Mouse (Mus musculus): ENCODE results near the gene Ccr7. TPM values are rescaled to one million over a fixed set of nuclear protein-coding genes. Genes with fewer than 3 reads are reported as not detected.

The Ccr7 gene
- polyA plus RNA-seq, 1 experiment from 2014 or later = 1.5 TPM

DNA sequence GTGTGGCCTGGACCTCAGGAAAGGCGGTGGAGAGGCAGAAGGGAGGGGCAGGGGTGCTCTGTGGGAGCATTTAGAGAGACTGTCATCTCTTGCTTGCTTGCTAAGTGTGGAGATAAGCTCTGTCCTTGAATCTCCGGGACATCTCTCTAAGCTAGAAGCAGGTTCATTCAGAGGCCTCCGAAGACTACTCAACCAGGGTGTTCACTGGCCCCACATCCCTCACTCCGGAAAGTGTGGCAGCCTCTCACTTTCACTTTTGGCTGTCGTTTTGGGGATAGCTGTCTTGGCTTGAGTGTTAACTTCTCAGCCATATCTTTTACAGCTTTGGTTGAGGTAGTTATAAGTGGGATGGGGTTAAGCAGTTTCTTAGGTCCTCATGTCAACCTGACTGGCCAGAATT lies 10.4 kb downstream of the Ccr7 start:
- WGBS = 41% methylated on average over 5 of the region's 5 CpGs
- no peaks in the 10 kb centered on the region for H3K9me3 ChIP-seq (replicated peaks; ENCODE audit: control insufficient read depth, low read length)
- H3K36me3 ChIP-seq (ENCODE audit: control insufficient read depth, insufficient read depth) = no peaks in the 10 kb centered on the region
- no peak overlapping the region for H3K4me2 ChIP-seq (ENCODE audit: low read depth, low read length)
- no peak overlapping the region for H3K4me3 ChIP-seq (ENCODE audit: low read length)
- no peak for ATAC-seq (replicated peaks; ENCODE audit: extremely low read depth, insufficient read depth, low FRiP score)
- no peak overlapping the region for H3K9ac ChIP-seq (ENCODE audit: low read length)
- H3K27me3 ChIP-seq (ENCODE audit: control insufficient read depth, insufficient read depth, low read length) = no peaks in the 10 kb centered on the region
- peak overlapping the region; percentile 34; the same call in 1 of the 2 replicates for H3K27ac ChIP-seq (ENCODE audit: low read length)
- H3K4me1 ChIP-seq (ENCODE audit: control insufficient read depth, insufficient read depth, low read length) = peaks cover 42% of the 10 kb centered on the region

DNA sequence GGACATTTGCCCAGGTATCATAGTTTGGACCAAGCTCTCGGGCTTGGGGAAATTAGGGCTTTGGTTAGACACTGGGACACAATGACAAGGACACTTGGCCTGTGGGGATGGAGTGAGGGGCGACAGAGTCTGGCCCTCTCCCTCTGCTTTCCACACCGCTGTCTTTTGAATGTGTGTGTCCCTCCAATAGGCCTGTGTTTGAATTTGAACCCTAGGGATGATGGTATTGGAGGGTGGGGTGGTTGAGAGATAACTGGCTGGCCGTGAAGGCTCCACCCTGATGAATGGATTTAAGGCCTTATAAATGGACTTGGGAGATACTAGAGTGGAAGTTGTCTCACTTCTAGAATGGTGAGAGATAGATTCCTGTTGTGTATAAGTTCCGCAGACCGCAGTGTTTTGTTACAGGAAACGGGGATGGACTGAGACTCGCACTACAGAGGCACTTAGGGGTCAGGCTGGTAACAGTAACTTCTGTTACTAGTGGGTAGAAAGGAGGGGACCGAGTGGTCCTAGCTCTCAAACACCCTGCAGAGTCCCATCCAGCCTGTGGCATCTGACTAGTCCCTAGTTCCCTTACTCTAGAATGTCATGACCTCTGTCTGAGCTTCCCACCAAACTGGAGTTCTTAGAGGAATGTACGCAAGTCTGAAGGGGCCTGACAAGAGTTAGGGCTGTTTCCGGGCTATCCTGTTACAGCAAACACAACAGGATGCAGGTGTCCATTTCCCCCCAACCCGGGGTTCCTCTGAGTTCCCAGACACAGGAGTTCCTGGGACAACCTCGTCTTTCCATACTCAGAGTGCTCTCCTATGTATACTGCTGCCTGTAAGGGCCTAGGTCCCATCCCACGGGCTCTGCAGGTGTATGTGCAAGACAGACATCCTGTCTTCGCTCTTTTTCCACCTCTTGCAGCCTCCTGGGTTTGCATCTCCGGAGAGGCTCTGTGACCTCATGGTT lies 11.5 kb downstream of the Ccr7 start:
- H3K9ac ChIP-seq (ENCODE audit: low read length) = no peak overlapping the region; the same call in 1 of the 2 replicates
- no peak overlapping the region for H3K4me2 ChIP-seq (ENCODE audit: low read depth, low read length)
- WGBS = 61% methylated on average over 16 of the region's 16 CpGs
- no peak overlapping the region for H3K4me3 ChIP-seq (ENCODE audit: low read length)
- no peaks in the 10 kb centered on the region for H3K9me3 ChIP-seq (replicated peaks; ENCODE audit: control insufficient read depth, low read length)
- no peak overlapping the region; the same call in 1 of the 2 replicates for H3K27ac ChIP-seq (ENCODE audit: low read length)
- H3K27me3 ChIP-seq (ENCODE audit: control insufficient read depth, insufficient read depth, low read length) = no peaks in the 10 kb centered on the region
- ATAC-seq (replicated peaks; ENCODE audit: extremely low read depth, insufficient read depth, low FRiP score) = no peak
- peaks cover 31% of the 10 kb centered on the region for H3K4me1 ChIP-seq (ENCODE audit: control insufficient read depth, insufficient read depth, low read length)
- no peaks in the 10 kb centered on the region for H3K36me3 ChIP-seq (ENCODE audit: control insufficient read depth, insufficient read depth)

- no peak overlapping the region for H3K27ac ChIP-seq (ENCODE audit: low read length)
- H3K27me3 ChIP-seq (ENCODE audit: control insufficient read depth, insufficient read depth, low read length) = no peaks in the 10 kb centered on the region
- H3K4me3 ChIP-seq (ENCODE audit: low read length) = no peak overlapping the region
- 64% methylated on average over 18 of the region's 18 CpGs for WGBS
- peaks cover 23% of the 10 kb centered on the region for H3K4me1 ChIP-seq (ENCODE audit: control insufficient read depth, insufficient read depth, low read length)
- no peaks in the 10 kb centered on the region for H3K9me3 ChIP-seq (replicated peaks; ENCODE audit: control insufficient read depth, low read length)
- H3K4me2 ChIP-seq (ENCODE audit: low read depth, low read length) = no peak overlapping the region
- no peaks in the 10 kb centered on the region for H3K36me3 ChIP-seq (ENCODE audit: control insufficient read depth, insufficient read depth)
- ATAC-seq (replicated peaks; ENCODE audit: extremely low read depth, insufficient read depth, low FRiP score) = no peak
- no peak overlapping the region for H3K9ac ChIP-seq (ENCODE audit: low read length)
Observed at GRCm38 (mm10) chr11:99142493-99143095, 12.3 kb downstream of the Ccr7 start.

DNA sequence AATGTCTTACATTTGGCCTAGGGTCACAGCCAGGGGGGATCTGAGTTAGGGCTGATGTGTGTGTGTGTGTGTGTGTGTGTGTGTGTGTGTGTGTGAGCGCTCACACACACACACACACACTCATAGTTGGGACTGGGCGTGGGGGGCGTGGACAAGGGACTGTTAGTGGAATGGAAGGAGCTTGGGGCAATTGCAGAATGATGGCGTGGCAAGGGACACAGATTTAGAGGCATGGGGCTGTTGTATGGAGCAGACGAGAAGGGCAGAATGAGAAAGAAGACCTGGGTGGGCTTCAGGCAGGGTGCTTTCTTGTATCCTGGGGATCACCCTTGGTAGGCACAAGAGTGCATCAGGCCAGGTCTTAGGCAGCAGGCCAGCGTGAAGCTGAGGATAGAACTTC lies 12.8 kb downstream of the Ccr7 start:
- Histone ChIP-seq H3K9ac (ENCODE audit: low read length) (no peak overlapping the region), H3K4me1 (ENCODE audit: control insufficient read depth, insufficient read depth, low read length) (peaks cover 18% of the 10 kb centered on the region), H3K4me3 (ENCODE audit: low read length) (no peak overlapping the region), H3K9me3 (replicated peaks; ENCODE audit: control insufficient read depth, low read length) (no peaks in the 10 kb centered on the region), H3K4me2 (ENCODE audit: low read depth, low read length) (no peak overlapping the region), H3K27me3 (ENCODE audit: control insufficient read depth, insufficient read depth, low read length) (no peaks in the 10 kb centered on the region), H3K27ac (ENCODE audit: low read length) (no peak overlapping the region), H3K36me3 (ENCODE audit: control insufficient read depth, insufficient read depth) (no peaks in the 10 kb centered on the region)
- no peak for ATAC-seq (replicated peaks; ENCODE audit: extremely low read depth, insufficient read depth, low FRiP score)
- WGBS = 91% methylated on average over 6 of the region's 6 CpGs

GRCm38 (mm10) chr11:99141600-99141999 lies 13.3 kb downstream of the Ccr7 start:
- H3K27ac ChIP-seq (ENCODE audit: low read length) = no peak overlapping the region
- no peak for ATAC-seq (replicated peaks; ENCODE audit: extremely low read depth, insufficient read depth, low FRiP score)
- 70% methylated on average over 7 of the region's 7 CpGs for WGBS

GRCm38 (mm10) chr11:99138976-99139375 lies 15.9 kb downstream of the Ccr7 start:
- ATAC-seq (replicated peaks; ENCODE audit: extremely low read depth, insufficient read depth, low FRiP score) = no peak
- Histone ChIP-seq H3K9ac (ENCODE audit: low read length) (no peak overlapping the region), H3K27ac (ENCODE audit: low read length) (no peak overlapping the region), H3K4me2 (ENCODE audit: low read depth, low read length) (no peak overlapping the region), H3K27me3 (ENCODE audit: control insufficient read depth, insufficient read depth, low read length) (no peaks in the 10 kb centered on the region), H3K4me1 (ENCODE audit: control insufficient read depth, insufficient read depth, low read length) (peaks cover 15% of the 10 kb centered on the region), H3K9me3 (replicated peaks; ENCODE audit: control insufficient read depth, low read length) (no peaks in the 10 kb centered on the region), H3K36me3 (ENCODE audit: control insufficient read depth, insufficient read depth) (no peaks in the 10 kb centered on the region), H3K4me3 (ENCODE audit: low read length) (no peak overlapping the region)
- WGBS = 82% methylated on average over 9 of the region's 9 CpGs

More at GRCm38 (mm10) chr11:99141600-99141999, 13.3 kb downstream of the Ccr7 start:
- no peaks in the 10 kb centered on the region for H3K27me3 ChIP-seq (ENCODE audit: control insufficient read depth, insufficient read depth, low read length)
- no peak overlapping the region for H3K4me2 ChIP-seq (ENCODE audit: low read depth, low read length)
- no peaks in the 10 kb centered on the region for H3K36me3 ChIP-seq (ENCODE audit: control insufficient read depth, insufficient read depth)
- peaks cover 17% of the 10 kb centered on the region for H3K4me1 ChIP-seq (ENCODE audit: control insufficient read depth, insufficient read depth, low read length)
- no peak overlapping the region for H3K4me3 ChIP-seq (ENCODE audit: low read length)
- H3K9ac ChIP-seq (ENCODE audit: low read length) = no peak overlapping the region
- no peaks in the 10 kb centered on the region for H3K9me3 ChIP-seq (replicated peaks; ENCODE audit: control insufficient read depth, low read length)

GRCm38 (mm10) chr11:99137385-99137784 lies 17.5 kb downstream of the Ccr7 start:
- no peak for ATAC-seq (replicated peaks; ENCODE audit: extremely low read depth, insufficient read depth, low FRiP score)
- WGBS = 59% methylated on average over 4 of the region's 4 CpGs
- H3K4me1 ChIP-seq (ENCODE audit: control insufficient read depth, insufficient read depth, low read length) = peaks cover 10% of the 10 kb centered on the region
- no peaks in the 10 kb centered on the region for H3K9me3 ChIP-seq (replicated peaks; ENCODE audit: control insufficient read depth, low read length)
- H3K27me3 ChIP-seq (ENCODE audit: control insufficient read depth, insufficient read depth, low read length) = no peaks in the 10 kb centered on the region
- no peak overlapping the region for H3K9ac ChIP-seq (ENCODE audit: low read length)
- no peak overlapping the region for H3K4me3 ChIP-seq (ENCODE audit: low read length)
- H3K36me3 ChIP-seq (ENCODE audit: control insufficient read depth, insufficient read depth) = no peaks in the 10 kb centered on the region
- H3K4me2 ChIP-seq (ENCODE audit: low read depth, low read length) = no peak overlapping the region
- no peak overlapping the region for H3K27ac ChIP-seq (ENCODE audit: low read length)

GRCm38 (mm10) chr11:99136961-99137360 lies 17.9 kb downstream of the Ccr7 start:
- Histone ChIP-seq H3K4me3 (ENCODE audit: low read length) (no peak overlapping the region), H3K27ac (ENCODE audit: low read length) (no peak overlapping the region; the same call in 1 of the 2 replicates), H3K9ac (ENCODE audit: low read length) (no peak overlapping the region), H3K27me3 (ENCODE audit: control insufficient read depth, insufficient read depth, low read length) (no peaks in the 10 kb centered on the region), H3K4me2 (ENCODE audit: low read depth, low read length) (no peak overlapping the region), H3K4me1 (ENCODE audit: control insufficient read depth, insufficient read depth, low read length) (peaks cover 15% of the 10 kb centered on the region), H3K36me3 (ENCODE audit: control insufficient read depth, insufficient read depth) (no peaks in the 10 kb centered on the region), H3K9me3 (replicated peaks; ENCODE audit: control insufficient read depth, low read length) (no peaks in the 10 kb centered on the region)
- ATAC-seq (replicated peaks; ENCODE audit: extremely low read depth, insufficient read depth, low FRiP score) = no peak
- 68% methylated on average over 4 of the region's 4 CpGs for WGBS

DNA sequence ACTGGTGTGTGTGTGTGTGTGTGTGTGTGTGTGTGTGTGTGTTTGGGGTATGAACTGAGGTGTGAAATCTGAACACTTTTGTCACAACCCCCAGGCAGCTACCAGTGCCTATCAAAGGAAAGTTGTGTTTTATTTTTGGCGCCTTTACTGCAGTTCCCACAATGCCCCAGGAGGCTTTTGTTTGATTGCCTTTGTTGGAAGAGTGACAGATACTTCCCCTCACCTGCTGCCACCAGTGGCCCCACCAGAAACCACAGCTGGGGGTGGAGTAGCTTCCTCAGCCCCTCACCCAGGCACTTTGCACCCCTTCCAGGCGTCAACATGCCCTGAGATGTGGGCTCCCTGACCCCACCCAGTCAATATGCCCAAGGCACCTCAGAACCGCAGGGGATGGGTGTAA lies 18.5 kb downstream of the Ccr7 start:
- H3K9ac ChIP-seq (ENCODE audit: low read length) = no peak overlapping the region
- no peaks in the 10 kb centered on the region for H3K9me3 ChIP-seq (replicated peaks; ENCODE audit: control insufficient read depth, low read length)
- no peak overlapping the region for H3K4me3 ChIP-seq (ENCODE audit: low read length)
- no peaks in the 10 kb centered on the region for H3K36me3 ChIP-seq (ENCODE audit: control insufficient read depth, insufficient read depth)
- H3K27ac ChIP-seq (ENCODE audit: low read length) = no peak overlapping the region
- peaks cover 20% of the 10 kb centered on the region for H3K4me1 ChIP-seq (ENCODE audit: control insufficient read depth, insufficient read depth, low read length)
- WGBS = 49% methylated on average over 3 of the region's 3 CpGs
- no peak overlapping the region for H3K4me2 ChIP-seq (ENCODE audit: low read depth, low read length)
- ATAC-seq (replicated peaks; ENCODE audit: extremely low read depth, insufficient read depth, low FRiP score) = 0 out of 2 replicates have a peak, but pooled peaks have one; percentile 38
- H3K27me3 ChIP-seq (ENCODE audit: control insufficient read depth, insufficient read depth, low read length) = no peaks in the 10 kb centered on the region

All from heart, embryonic 16.5 days (tissue).